Mouse (Mus musculus): ENCODE results near the gene Pcdh7.

Pcdh7 gene

DNA sequence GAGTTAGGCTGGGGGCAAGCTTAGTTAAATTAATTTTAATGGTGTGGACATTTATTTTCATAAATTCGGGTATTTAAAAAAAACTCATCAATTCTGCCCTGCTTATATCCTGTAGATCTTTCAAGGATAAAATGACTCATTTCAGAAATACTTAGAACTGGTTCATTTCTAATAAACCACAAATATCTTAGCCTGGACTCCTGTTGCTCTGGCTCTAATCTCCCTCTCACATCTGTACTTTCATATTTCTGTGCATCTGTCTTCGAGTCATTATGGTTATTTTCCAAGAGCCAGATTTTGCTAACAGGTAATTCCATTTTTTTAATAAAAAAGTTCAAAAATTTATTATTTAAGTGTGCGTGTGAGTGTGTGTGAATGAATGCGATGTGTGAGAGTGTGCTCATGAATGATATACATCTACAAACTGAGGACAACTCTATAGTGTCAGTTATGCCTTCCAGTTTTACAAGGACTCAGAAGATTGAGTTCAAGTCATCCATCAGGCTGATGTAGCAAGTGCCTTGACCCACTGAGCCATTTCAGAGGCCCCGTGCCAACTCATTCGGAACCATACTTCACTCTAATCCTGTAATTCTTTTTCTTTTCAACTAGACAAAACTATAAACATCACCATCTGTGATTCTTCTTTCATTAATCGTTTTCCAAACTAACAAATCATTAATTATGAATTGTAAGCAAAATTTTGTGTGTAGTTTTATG, 80.3 kb downstream of the Pcdh7 start:
- no peak for DNase-seq (ENCODE audit: low spot score in 2 of 2)

DNA sequence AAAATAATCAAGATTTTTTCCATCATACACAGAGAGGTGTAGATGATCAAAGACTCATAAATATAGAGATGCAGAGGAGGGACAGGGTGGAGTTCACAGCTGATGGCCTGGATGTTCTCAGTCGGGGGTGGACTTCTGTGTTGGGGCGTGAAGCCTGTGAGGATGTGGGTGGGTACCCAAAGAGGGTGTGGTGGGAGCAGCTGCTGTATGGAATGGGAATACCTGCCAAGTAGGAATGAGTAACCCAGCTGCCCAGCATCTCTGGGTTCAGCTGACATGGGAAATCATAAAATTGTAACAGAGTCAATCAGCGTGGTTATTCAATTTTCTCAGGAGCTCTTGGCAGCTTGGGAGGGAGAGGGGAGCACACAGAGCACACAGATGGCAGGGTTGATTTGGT, 85.3 kb downstream of the Pcdh7 start:
- no peak for DNase-seq (ENCODE audit: low spot score in 2 of 2)

- no peak for DNase-seq (ENCODE audit: low spot score in 2 of 2)
Measured at GRCm38 (mm10) chr5:57803890-57804289, 86.1 kb downstream of the Pcdh7 start.

DNA sequence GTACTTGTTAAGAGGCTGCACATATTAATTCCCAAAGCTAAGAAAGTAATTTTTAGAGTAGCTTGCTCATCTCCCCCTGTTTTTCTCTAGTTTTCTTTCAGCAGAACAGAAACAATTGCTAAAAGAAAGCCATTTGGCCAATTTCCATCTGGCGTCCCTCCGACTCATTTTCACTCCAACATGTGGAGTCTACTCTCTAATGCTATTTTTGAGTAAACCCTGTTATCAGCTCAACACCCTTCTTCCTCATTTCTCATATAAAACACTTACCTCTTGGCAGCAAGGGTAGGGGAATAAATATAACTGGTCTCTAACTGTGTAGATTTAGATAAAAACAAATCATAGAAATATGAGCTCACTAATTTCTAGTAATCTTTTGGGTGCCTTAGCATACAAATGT, 89.6 kb downstream of the Pcdh7 start:
- DNase-seq (ENCODE audit: low spot score in 2 of 2): no peak

DNA sequence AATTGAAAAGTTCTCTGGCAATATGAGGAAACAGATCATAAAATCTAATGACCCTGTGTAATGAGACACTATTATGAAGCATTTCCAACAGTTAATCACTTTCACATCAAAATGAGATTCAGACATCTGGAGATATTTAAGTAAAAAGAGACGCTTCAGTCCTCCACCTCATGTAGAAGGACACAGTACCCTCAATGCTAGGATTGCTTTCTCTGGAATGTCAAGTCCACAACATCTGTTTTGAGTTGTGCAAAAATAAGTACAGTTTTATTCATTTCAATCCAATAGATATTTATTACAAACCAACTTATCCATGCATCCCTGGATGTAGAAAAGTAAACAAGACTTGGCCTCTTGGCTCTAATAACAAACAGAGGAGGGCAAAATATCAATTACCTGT, 92.9 kb downstream of the Pcdh7 start:
- no peak for DNase-seq (ENCODE audit: low spot score in 2 of 2)

- DNase-seq (ENCODE audit: low spot score in 2 of 2): no peak
Measured at GRCm38 (mm10) chr5:57815964-57816589, 98.3 kb downstream of the Pcdh7 start.

DNA sequence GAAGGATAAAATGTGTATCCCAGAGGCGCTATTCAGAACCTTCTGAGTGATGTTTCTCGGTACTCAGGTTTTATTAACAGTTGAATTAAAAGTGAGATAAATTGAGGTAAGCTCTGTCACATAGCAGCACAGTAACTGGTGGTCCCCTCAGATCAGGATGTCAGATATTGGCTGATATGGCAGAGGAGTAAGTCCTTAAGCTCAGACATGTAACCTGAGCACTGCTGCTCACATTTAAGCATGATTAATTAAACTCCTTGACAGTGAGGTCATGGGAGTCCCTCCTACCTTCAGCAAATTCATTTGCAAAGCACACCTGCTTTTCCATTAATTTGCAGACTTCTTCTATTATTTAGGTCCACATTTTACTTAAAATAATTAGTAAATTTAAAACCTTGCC, 102.0 kb downstream of the Pcdh7 start:
- no peak for DNase-seq (ENCODE audit: low spot score in 2 of 2)

DNA sequence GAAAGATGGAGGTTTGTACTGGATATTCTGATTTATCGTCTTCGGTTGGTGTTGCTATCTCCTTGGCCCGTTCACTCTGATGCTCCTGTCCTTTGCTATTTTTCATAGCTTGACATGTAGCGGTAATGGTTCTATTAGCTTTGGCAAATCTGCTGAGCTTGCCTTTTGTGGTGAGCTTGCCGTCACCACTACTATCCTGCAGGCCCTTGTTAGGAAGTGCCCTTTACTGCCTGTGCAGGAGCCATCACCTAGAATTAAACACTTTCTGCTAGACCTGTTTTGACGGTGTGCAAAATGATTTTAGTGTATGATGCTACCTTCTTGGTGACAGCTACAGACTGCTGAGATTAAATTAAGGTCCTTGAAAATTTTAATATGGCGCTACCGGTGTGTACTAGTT, 103.3 kb downstream of the Pcdh7 start:
- no peak for DNase-seq (ENCODE audit: low spot score in 2 of 2)

DNA sequence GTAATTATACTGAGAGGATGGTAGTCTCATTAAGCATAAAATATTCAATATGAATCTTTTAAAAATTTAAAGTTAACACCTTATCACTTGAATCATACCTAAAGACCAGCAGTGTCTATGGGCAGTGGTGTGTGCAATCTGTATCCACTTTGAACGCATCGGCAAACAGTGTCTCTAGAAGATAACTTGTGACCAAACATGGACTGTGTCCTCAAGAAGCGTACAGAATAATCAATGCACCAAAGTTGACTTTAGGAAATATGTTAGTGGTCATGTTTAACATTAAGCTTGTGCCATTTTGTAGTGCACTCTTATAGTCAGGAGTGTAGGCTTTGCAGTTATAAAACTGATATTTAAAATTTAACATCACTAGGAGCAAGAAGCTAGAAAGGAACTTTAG, 110.7 kb downstream of the Pcdh7 start:
- DNase-seq (ENCODE audit: low spot score in 2 of 2): no peak

- DNase-seq (ENCODE audit: low spot score in 2 of 2): no peak
Measured at GRCm38 (mm10) chr5:57837150-57837549, 119.4 kb downstream of the Pcdh7 start.

DNA sequence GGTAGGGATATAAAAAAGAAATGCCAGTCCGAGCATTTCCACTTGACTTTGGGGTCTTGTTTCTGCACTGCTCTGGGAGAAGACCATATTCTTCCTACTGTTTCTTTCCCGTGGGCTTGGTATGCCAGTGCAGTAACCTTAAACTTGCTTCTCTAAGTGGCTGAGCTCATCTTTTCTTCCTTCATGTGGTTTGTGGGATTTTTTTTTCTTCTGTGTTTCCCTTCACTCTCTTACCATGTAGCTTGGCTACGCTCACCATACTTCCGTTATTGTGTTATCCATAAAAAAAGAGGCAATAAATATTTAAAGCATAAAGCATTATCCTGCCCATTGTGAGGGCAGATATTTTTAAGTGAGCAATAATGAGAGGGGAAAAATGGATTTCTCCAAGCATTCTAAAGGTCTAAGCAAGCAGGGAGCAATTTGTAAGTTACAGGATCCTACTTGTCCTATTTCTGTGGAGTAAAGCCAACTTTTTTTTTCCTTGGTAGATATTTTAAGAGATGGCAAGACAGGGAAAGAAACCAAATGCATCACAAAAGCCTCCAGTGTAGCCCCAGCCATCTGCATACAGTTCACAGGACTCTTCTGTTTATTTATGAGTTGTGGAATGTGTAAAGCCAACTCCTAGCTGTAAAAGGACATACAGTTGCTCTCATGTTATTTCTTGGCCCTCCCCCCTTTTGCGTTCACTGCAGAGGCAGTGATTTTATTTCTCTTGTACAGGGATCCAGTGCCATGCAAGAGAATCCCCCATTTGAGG, 123.8 kb downstream of the Pcdh7 start:
- no peak for DNase-seq (ENCODE audit: low spot score in 2 of 2)

GRCm38 (mm10) chr5:57847500-57847899, 129.7 kb downstream of the Pcdh7 start:
- no peak for DNase-seq (ENCODE audit: low spot score in 2 of 2)

GRCm38 (mm10) chr5:57850111-57850510, 132.3 kb downstream of the Pcdh7 start:
- DNase-seq (ENCODE audit: low spot score in 2 of 2): no peak

DNA sequence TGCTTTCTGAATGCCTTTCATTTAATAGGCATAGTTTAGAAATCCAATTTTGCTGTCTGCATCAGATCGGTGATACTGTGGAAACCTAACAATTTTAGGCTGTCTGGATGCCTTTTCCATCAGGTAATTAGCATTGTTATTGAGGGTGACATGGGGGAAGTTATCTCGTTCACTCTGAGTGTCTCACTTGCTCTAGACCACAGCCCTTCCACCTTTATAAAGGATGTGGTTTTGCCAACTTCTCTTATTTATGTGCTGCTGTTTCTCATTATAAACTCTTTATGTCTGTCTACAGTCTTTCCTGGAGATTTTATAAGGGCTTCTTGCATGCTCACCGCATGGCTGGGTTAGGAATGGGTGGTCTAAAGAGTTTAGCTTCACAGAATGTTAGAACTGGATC, 139.5 kb downstream of the Pcdh7 start:
- no peak for DNase-seq (ENCODE audit: low spot score in 2 of 2)

GRCm38 (mm10) chr5:57864254-57864653, 146.5 kb downstream of the Pcdh7 start:
- no peak for DNase-seq (ENCODE audit: low spot score in 2 of 2)

DNA sequence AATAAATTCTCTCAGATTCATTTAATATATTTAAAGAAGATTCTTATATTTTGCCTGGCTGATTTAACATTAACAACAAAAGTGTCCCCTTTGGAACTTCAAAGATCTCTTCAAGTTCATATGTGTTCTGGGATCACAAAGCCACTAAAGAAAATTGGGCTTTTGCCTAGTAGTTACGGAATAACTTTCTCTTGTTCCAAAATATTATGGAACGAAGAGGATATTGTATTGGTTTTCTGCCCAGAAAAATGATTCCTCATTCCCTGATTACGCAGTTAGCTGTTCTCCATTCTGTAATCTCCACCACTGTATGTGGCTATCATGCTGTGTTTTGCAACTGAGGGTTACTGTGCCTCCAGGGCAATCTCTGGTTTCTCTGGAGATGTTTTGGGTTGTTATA, 147.5 kb downstream of the Pcdh7 start:
- DNase-seq (ENCODE audit: low spot score in 2 of 2): no peak

- no peak for DNase-seq (ENCODE audit: low spot score in 2 of 2)
Measured at GRCm38 (mm10) chr5:57866097-57866496, 148.3 kb downstream of the Pcdh7 start.

DNA sequence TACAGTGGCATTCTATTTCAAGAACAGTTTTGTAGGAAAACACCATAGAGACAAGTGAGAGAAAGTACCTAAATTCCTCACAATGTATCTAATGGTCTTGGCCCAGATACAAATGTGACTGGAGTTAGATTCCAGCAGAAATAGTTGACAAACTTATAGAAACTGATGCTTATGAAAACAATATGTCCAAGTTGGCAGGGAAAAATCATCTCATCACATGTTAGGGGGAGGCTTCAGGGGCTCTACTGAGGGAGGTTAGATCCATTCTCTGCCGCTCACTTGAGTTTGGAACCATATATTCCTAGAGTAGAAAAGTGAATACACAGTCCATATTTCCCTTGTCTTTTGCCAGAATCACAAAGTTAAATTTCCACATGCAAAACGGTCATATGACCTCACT, 150.1 kb downstream of the Pcdh7 start:
- DNase-seq (ENCODE audit: low spot score in 2 of 2): no peak

DNA sequence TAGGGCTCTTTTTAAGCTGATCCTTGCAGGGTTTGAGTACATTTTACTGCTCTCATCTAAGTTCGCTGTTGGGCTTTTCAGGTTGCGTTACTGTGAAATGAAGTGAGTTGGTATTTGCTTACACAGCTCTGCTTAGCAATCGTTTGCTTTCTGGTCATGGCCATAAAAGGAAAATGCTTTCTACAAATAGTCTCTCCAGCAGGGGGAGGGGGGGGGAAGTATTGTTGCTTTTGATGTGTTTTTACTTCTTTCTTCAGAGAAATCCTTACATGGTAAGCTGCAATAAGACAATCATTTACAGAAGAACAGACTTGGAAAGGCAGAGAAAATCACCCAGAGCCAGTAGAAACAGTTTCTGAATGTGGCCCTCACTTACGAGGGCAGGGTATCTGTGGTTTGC, 150.9 kb downstream of the Pcdh7 start:
- DNase-seq (ENCODE audit: low spot score in 2 of 2): no peak

DNA sequence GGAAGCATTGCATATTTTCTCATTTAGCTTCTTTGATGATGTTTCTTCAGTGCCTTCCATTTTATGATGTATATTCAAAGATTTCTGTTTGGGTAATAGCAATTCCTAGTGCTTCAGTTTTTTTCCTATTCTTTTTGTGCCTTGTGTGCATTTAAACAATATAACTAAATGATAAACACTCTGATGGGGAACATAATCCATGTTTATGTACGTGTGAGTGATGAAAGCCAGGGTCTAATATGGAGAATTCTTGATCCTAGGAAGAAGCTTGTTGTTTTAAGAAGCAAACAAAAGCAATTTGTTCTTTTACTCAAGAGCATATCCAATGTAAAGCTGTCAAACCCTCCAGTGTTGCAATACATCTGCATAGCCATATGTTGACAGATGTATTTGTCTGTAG, 153.0 kb downstream of the Pcdh7 start:
- DNase-seq (ENCODE audit: low spot score in 2 of 2): no peak

DNA sequence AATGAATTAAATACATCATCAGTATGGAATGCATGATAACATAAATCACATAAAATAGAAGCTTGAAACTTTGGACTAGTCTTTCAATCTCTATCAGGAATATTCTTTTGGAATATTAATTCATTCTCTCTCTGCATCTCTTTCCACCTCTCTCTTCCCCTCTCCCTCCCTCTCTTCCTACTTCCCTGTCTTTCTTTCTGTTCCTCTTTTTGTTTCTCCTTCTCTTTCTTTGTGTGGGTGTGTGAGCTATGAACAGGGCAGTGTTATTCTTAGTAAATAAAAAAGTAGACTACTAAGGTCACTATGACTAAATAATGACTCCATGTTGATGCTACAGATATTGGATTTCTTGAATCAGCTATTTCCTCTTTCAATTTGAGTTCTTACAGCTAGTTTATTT, 167.2 kb downstream of the Pcdh7 start:
- DNase-seq (ENCODE audit: low spot score in 2 of 2): no peak

GRCm38 (mm10) chr5:57899018-57899614, 181.3 kb downstream of the Pcdh7 start:
- peak; percentile 9 to 35 for DNase-seq (ENCODE audit: low spot score in 2 of 2)

DNA sequence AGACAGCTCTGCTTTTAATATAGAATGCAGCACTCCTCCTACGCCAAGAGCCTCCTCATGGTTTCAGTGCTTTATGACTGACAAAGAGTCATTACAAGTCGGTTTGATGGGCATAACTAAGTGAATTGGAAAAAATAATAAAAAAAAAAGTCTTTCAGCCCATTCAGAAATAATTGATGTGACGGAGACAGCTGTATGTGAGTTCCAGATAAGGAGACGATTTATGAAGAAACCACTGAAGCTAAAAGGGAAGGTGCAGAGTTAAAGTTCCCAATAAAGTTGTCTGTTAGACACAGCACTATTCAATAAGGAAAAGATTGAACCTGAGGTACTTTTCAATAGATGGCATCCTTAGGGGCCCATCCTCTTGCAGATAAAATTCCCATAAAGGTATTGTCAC, 189.5 kb downstream of the Pcdh7 start:
- DNase-seq (ENCODE audit: low spot score in 2 of 2): no peak
